In genomic region chr4:138261843-138262681, GRCm38 (mm10) we compare ENCODE assay signal across 8 mouse cellular contexts. TPM values are rescaled to one million over a fixed set of nuclear protein-coding genes. Genes with fewer than 3 reads are reported as not detected.
DNase-seq lines count a peak whose midpoint lies in the region; ATAC-seq and TF ChIP-seq lines count a peak whose summit lies in the region.

No protein-coding gene starts in this region.

- peak; percentile 94 for ATAC-seq in heart, embryonic 12.5 days (ENCODE audit: insufficient number of reproducible peaks, low FRiP score)
- ATAC-seq in kidney, embryonic 16.5 days (ENCODE audit: low FRiP score, low TSS enrichment): peak; percentile 87
- ATAC-seq in liver, embryonic 11.5 days (replicated peaks; ENCODE audit: low FRiP score): peak; percentile 89

- H3ac ChIP-seq in myocyte (ENCODE audit: control insufficient read depth, insufficient read length): peak overlapping the region; percentile 16

- no peaks in the 10 kb centered on the region for H3K79me2 ChIP-seq in myocyte (ENCODE audit: control insufficient read depth, insufficient read depth)

- H3K4me3 ChIP-seq in bone marrow macrophage, adult 2 months (ENCODE audit: insufficient read depth, low read length): peak overlapping the region; percentile 65
- H3K4me3 ChIP-seq in embryonic fibroblast, embryonic 13.5 days (ENCODE audit: insufficient read depth, low read length): peak overlapping the region; percentile 59
- peak overlapping the region; percentile 72 for H3K4me3 ChIP-seq in heart, embryonic 12.5 days
- peak overlapping the region; percentile 70 for H3K4me3 ChIP-seq in kidney, embryonic 16.5 days (ENCODE audit: low read length)
- H3K4me3 ChIP-seq in liver, embryonic 11.5 days (ENCODE audit: low read depth, low read length): peak overlapping the region; percentile 77
- peak overlapping the region; percentile 17 for H3K4me3 ChIP-seq in myocyte

- peak; percentile 93 for DNase-seq in A20 (ENCODE audit: low read depth, low spot score)
- peak; percentile 89 for DNase-seq in liver, embryonic 11.5 days (ENCODE audit: low spot score)
- DNase-seq in spleen, postnatal 4 days (ENCODE audit: low spot score in 2 of 2): peak; percentile 81 to 92

- no peak for TF ChIP-seq POLR2A in bone marrow macrophage, adult 2 months (IDR thresholded peaks at IDR 0.05; ENCODE audit: borderline replicate concordance, low read depth, low read length)
- TF ChIP-seq POLR2A in embryonic fibroblast, embryonic 13.5 days (IDR thresholded peaks at IDR 0.05; ENCODE audit: low read depth, low read length): peak; percentile 65
- TF ChIP-seq POLR2A in myocyte (IDR thresholded peaks at IDR 0.05; ENCODE audit: insufficient read length, low read depth): no peak

- WGBS in heart, embryonic 12.5 days: under 1% methylated on average over 66 of the region's 78 CpGs
- under 1% methylated on average over 69 of the region's 78 CpGs for WGBS in kidney, embryonic 16.5 days
- under 1% methylated on average over 73 of the region's 78 CpGs for WGBS in liver, embryonic 11.5 days

- no peak overlapping the region for H3K27ac ChIP-seq in bone marrow macrophage, adult 2 months (ENCODE audit: insufficient read depth, low read depth, low read length)
- no peak overlapping the region for H3K27ac ChIP-seq in embryonic fibroblast, embryonic 13.5 days (ENCODE audit: insufficient read depth, low read length)
- H3K27ac ChIP-seq in heart, embryonic 12.5 days (ENCODE audit: poor library complexity, severe bottlenecking): no peak overlapping the region
- H3K27ac ChIP-seq in kidney, embryonic 16.5 days (ENCODE audit: low read length): no peak overlapping the region
- H3K27ac ChIP-seq in liver, embryonic 11.5 days (ENCODE audit: low read depth, low read length): no peak overlapping the region

- H3K9ac ChIP-seq in heart, embryonic 12.5 days: peak overlapping the region; percentile 60
- peak overlapping the region; percentile 69 for H3K9ac ChIP-seq in kidney, embryonic 16.5 days (replicated peaks; ENCODE audit: low read length)
- H3K9ac ChIP-seq in liver, embryonic 11.5 days (ENCODE audit: low read depth, low read length): peak overlapping the region; percentile 49; the same call in 1 of the 2 replicates

- H3K36me3 ChIP-seq in heart, embryonic 12.5 days: no peaks in the 10 kb centered on the region
- no peaks in the 10 kb centered on the region for H3K36me3 ChIP-seq in kidney, embryonic 16.5 days (ENCODE audit: insufficient read depth, low read length)
- no peaks in the 10 kb centered on the region for H3K36me3 ChIP-seq in liver, embryonic 11.5 days (ENCODE audit: control insufficient read depth, insufficient read depth, low read length)
- no peaks in the 10 kb centered on the region for H3K36me3 ChIP-seq in myocyte (ENCODE audit: control insufficient read depth, insufficient read depth)

- H3K4me2 ChIP-seq in heart, embryonic 12.5 days: peak overlapping the region; percentile 84
- H3K4me2 ChIP-seq in kidney, embryonic 16.5 days (replicated peaks; ENCODE audit: low read depth, low read length): peak overlapping the region; percentile 92
- H3K4me2 ChIP-seq in liver, embryonic 11.5 days: peak overlapping the region; percentile 92
- peak overlapping the region; percentile 70 for H3K4me2 ChIP-seq in myocyte (ENCODE audit: low read depth)

- H3K27me3 ChIP-seq in heart, embryonic 12.5 days (replicated peaks): peaks cover 47% of the 10 kb centered on the region
- H3K27me3 ChIP-seq in kidney, embryonic 16.5 days (ENCODE audit: insufficient read depth, low read length): no peaks in the 10 kb centered on the region; the same call in 1 of the 2 replicates
- H3K27me3 ChIP-seq in liver, embryonic 11.5 days (replicated peaks; ENCODE audit: control insufficient read depth, insufficient read depth, low read length): peaks cover 8% of the 10 kb centered on the region
- H3K27me3 ChIP-seq in myocyte (ENCODE audit: control insufficient read depth, insufficient read depth, insufficient read length): no peaks in the 10 kb centered on the region

- H3K9me3 ChIP-seq in heart, embryonic 12.5 days (replicated peaks): peaks cover under 1% of the 10 kb centered on the region
- H3K9me3 ChIP-seq in kidney, embryonic 16.5 days (ENCODE audit: low read length): no peaks in the 10 kb centered on the region
- no peaks in the 10 kb centered on the region for H3K9me3 ChIP-seq in liver, embryonic 11.5 days (ENCODE audit: control insufficient read depth, low read length)

- H3K4me1 ChIP-seq in bone marrow macrophage, adult 2 months (ENCODE audit: control insufficient read depth, insufficient read depth, low read length): peaks cover 3% of the 10 kb centered on the region; the same call in 1 of the 2 replicates
- no peaks in the 10 kb centered on the region for H3K4me1 ChIP-seq in embryonic fibroblast, embryonic 13.5 days (ENCODE audit: control insufficient read depth, insufficient read depth, low read length)
- H3K4me1 ChIP-seq in heart, embryonic 12.5 days (replicated peaks): peaks cover 4% of the 10 kb centered on the region; the same call in 1 of the 2 replicates
- H3K4me1 ChIP-seq in kidney, embryonic 16.5 days (ENCODE audit: insufficient read depth, low read length): 0 out of 2 replicates have a peak, but pooled peaks cover 5% of the 10 kb centered on the region
- H3K4me1 ChIP-seq in liver, embryonic 11.5 days (replicated peaks; ENCODE audit: control insufficient read depth, insufficient read depth, low read length): peaks cover 4% of the 10 kb centered on the region

- TF ChIP-seq CTCF in bone marrow macrophage, adult 2 months (IDR thresholded peaks at IDR 0.05; ENCODE audit: low read depth, low read length): 0 out of 2 replicates have a peak, but pooled peaks have one; percentile 19
- TF ChIP-seq CTCF in embryonic fibroblast, embryonic 13.5 days (IDR thresholded peaks at IDR 0.05; ENCODE audit: borderline replicate concordance, insufficient read depth, low read length): no peak

TF ChIP-seq in myocyte, 11 proteins besides CTCF, POLR2A, EP300 and RAD21:
- TF ChIP-seq MYOD1 (IDR thresholded peaks at IDR 0.05; ENCODE audit: control insufficient read depth in 1 of 3, insufficient read length in 2 of 3, low read depth in 2 of 3) (no peak), POLR2AphosphoS2 (IDR thresholded peaks at IDR 0.05; ENCODE audit: insufficient read length, low read depth) (no peak), TCF3 (IDR thresholded peaks at IDR 0.05; ENCODE audit: insufficient read length, low read depth) (no peak), REST (IDR thresholded peaks at IDR 0.05; ENCODE audit: insufficient read depth, insufficient read length) (no peak), MAX (IDR thresholded peaks at IDR 0.05; ENCODE audit: low read depth) (no peak), CEBPB (IDR thresholded peaks at IDR 0.05; ENCODE audit: insufficient read depth, poor library complexity, severe bottlenecking) (no peak), SRF (IDR thresholded peaks at IDR 0.05; ENCODE audit: control insufficient read depth, insufficient read length, low read depth) (no peak), USF1 (IDR thresholded peaks at IDR 0.05; ENCODE audit: low read depth) (no peak), E2F4 (IDR thresholded peaks at IDR 0.05; ENCODE audit: insufficient read depth) (no peak), MYOG (IDR thresholded peaks at IDR 0.05; ENCODE audit: control insufficient read depth in 1 of 3, insufficient read depth in 1 of 3, insufficient read length in 2 of 3, low read depth in 2 of 3) (no peak), TCF12 (IDR thresholded peaks at IDR 0.05; ENCODE audit: insufficient read depth, poor library complexity, severe bottlenecking) (no peak)
TF ChIP-seq in myocyte: peak in this region for 0.

RNA-seq across cellular contexts. Expression of gene Kif17, which starts 11.8 kb away (rescaled TPM):
- not detected in 2 replicates for polyA plus RNA-seq in bone marrow macrophage, adult 2 months (2012; ENCODE audit: insufficient read depth, insufficient read length, missing spikeins)
- polyA plus RNA-seq in embryonic fibroblast, embryonic 13.5 days (2011; ENCODE audit: insufficient read length, low read depth, missing spikeins): 0.51 TPM in 1 of 2 replicates, not detected in the other
- polyA plus RNA-seq in heart, embryonic 12.5 days (2016; fragmentation: Nextera tagmentation; extraction: Ambion mirVana): 0.44 and 0.52 TPM in 2 replicates
- polyA plus RNA-seq in kidney, embryonic 16.5 days (2015; fragmentation: Nextera tagmentation; extraction: Ambion mirVana): 2.2 and 2.6 TPM in 2 replicates
- polyA plus RNA-seq in liver, embryonic 11.5 days (2014; fragmentation: Nextera tagmentation; extraction: Ambion mirVana): 0.34 and 0.58 TPM in 2 replicates
- 0.20 TPM for polyA plus RNA-seq in myocyte (2012; fragmentation: generic; extraction: Trizol)

RNA-seq across cellular contexts. Expression of gene Sh2d5, which starts 11.9 kb away (rescaled TPM):
- 0.16 TPM in 1 of 2 replicates, not detected in the other for polyA plus RNA-seq in bone marrow macrophage, adult 2 months (2012; ENCODE audit: insufficient read depth, insufficient read length, missing spikeins)
- polyA plus RNA-seq in embryonic fibroblast, embryonic 13.5 days (2011; ENCODE audit: insufficient read length, low read depth, missing spikeins): 0.42 and 0.68 TPM in 2 replicates
- 0.31 and 0.41 TPM in 2 replicates for polyA plus RNA-seq in heart, embryonic 12.5 days (2016; fragmentation: Nextera tagmentation; extraction: Ambion mirVana)
- 0.67 and 0.76 TPM in 2 replicates for polyA plus RNA-seq in kidney, embryonic 16.5 days (2015; fragmentation: Nextera tagmentation; extraction: Ambion mirVana)
- polyA plus RNA-seq in liver, embryonic 11.5 days (2014; fragmentation: Nextera tagmentation; extraction: Ambion mirVana): 0.81 and 0.99 TPM in 2 replicates
- 0.08 TPM for polyA plus RNA-seq in myocyte (2012; fragmentation: generic; extraction: Trizol)

RNA-seq across cellular contexts. Expression of gene Ddost, which starts 42.5 kb away (rescaled TPM):
- 112 and 119 TPM in 2 replicates for polyA plus RNA-seq in bone marrow macrophage, adult 2 months (2012; ENCODE audit: insufficient read depth, insufficient read length, missing spikeins)
- 191 and 221 TPM in 2 replicates for polyA plus RNA-seq in embryonic fibroblast, embryonic 13.5 days (2011; ENCODE audit: insufficient read length, low read depth, missing spikeins)
- polyA plus RNA-seq in heart, embryonic 12.5 days (2016; fragmentation: Nextera tagmentation; extraction: Ambion mirVana): 316 and 318 TPM in 2 replicates
- 407 and 438 TPM in 2 replicates for polyA plus RNA-seq in kidney, embryonic 16.5 days (2015; fragmentation: Nextera tagmentation; extraction: Ambion mirVana)
- polyA plus RNA-seq in liver, embryonic 11.5 days (2014; fragmentation: Nextera tagmentation; extraction: Ambion mirVana): 276 and 295 TPM in 2 replicates
- 162 TPM for polyA plus RNA-seq in myocyte (2012; fragmentation: generic; extraction: Trizol)

RNA-seq across cellular contexts. Expression of gene Hp1bp3, which starts 46.0 kb away (rescaled TPM):
- 141 TPM in 2 replicates for polyA plus RNA-seq in bone marrow macrophage, adult 2 months (2012; ENCODE audit: insufficient read depth, insufficient read length, missing spikeins)
- 110 and 153 TPM in 2 replicates for polyA plus RNA-seq in embryonic fibroblast, embryonic 13.5 days (2011; ENCODE audit: insufficient read length, low read depth, missing spikeins)
- 109 and 114 TPM in 2 replicates for polyA plus RNA-seq in heart, embryonic 12.5 days (2016; fragmentation: Nextera tagmentation; extraction: Ambion mirVana)
- polyA plus RNA-seq in kidney, embryonic 16.5 days (2015; fragmentation: Nextera tagmentation; extraction: Ambion mirVana): 155 and 160 TPM in 2 replicates
- 78.3 and 80.4 TPM in 2 replicates for polyA plus RNA-seq in liver, embryonic 11.5 days (2014; fragmentation: Nextera tagmentation; extraction: Ambion mirVana)
- 54.7 TPM for polyA plus RNA-seq in myocyte (2012; fragmentation: generic; extraction: Trizol)

Comparison
In these comparisons a context has a peak if more than half of its experiments do, and no peak if none do; other contexts are left out.
1. H3K4me3 ChIP-seq: peak in every context shown above with its lines; median percentile 77 in liver, embryonic 11.5 days; 72 in heart, embryonic 12.5 days; 70 in kidney, embryonic 16.5 days; 65 in bone marrow macrophage, adult 2 months; 59 in embryonic fibroblast, embryonic 13.5 days; 17 in myocyte.